In genomic region chr13:63096764-63097163, GRCm38 (mm10) we compare ENCODE assay signal across 10 mouse cellular contexts.
DNase-seq lines count a peak whose midpoint lies in the region; ATAC-seq lines count a peak whose summit lies in the region.
"Had no signal": no experiment of that assay in that cellular context is flagged by ENCODE, and none has a peak within 500 bp of the region (broad histone marks: within the 10 kb centered on the region; RNA-seq: fewer than 3 reads in every experiment).

No protein-coding gene starts in this region.

- peak; percentile 98 for DNase-seq in heart, adult 11 months
- no peak for DNase-seq in heart, embryonic 10.5 days (ENCODE audit: low spot score)
- peak; percentile 73 to 77 for DNase-seq in kidney, postnatal 25 days
- peak; percentile 84 for DNase-seq in lung, postnatal 36 days
- no peak for DNase-seq in gastrocnemius, adult 8-10 months (ENCODE audit: low spot score in 2 of 2)
- DNase-seq in B cell, adult 2 months: no peak
- DNase-seq in natural killer cell, adult 2 months (ENCODE audit: low spot score in 2 of 2): no peak

- H3K9ac ChIP-seq in heart, embryonic 12.5 days: no peak overlapping the region
- H3K9ac ChIP-seq: hindbrain, embryonic 13.5 days; midbrain, embryonic 15.5 days had no signal

- no peak overlapping the region for H3K4me2 ChIP-seq in heart, embryonic 12.5 days
- H3K4me2 ChIP-seq: hindbrain, embryonic 13.5 days; midbrain, embryonic 15.5 days had no signal

- H3K9me3 ChIP-seq in heart, embryonic 10.5 days: no peaks in the 10 kb centered on the region
- no peaks in the 10 kb centered on the region for H3K9me3 ChIP-seq in heart, embryonic 12.5 days (replicated peaks)
- H3K9me3 ChIP-seq: hindbrain, embryonic 13.5 days; midbrain, embryonic 15.5 days had no signal

- 0 out of 2 replicates have a peak, but pooled peaks have one; percentile 57 for ATAC-seq in heart, embryonic 12.5 days (ENCODE audit: insufficient number of reproducible peaks, low FRiP score)
- ATAC-seq: midbrain, embryonic 15.5 days had no signal

- 64% methylated on average over 3 of the region's 3 CpGs for WGBS in heart, embryonic 10.5 days
- 52% methylated on average over 3 of the region's 3 CpGs for whole genome bisulfite sequencing in heart, embryonic 12.5 days

- peaks cover 20% of the 10 kb centered on the region for H3K4me1 ChIP-seq in heart, embryonic 10.5 days
- peaks cover 30% of the 10 kb centered on the region for H3K4me1 ChIP-seq in heart, embryonic 12.5 days (replicated peaks)
- H3K4me1 ChIP-seq: hindbrain, embryonic 13.5 days; midbrain, embryonic 15.5 days had no signal

- H3K36me3 ChIP-seq in heart, embryonic 10.5 days: no peaks in the 10 kb centered on the region
- no peaks in the 10 kb centered on the region for H3K36me3 ChIP-seq in heart, embryonic 12.5 days
- H3K36me3 ChIP-seq: hindbrain, embryonic 13.5 days; midbrain, embryonic 15.5 days had no signal

- H3K27me3 ChIP-seq in heart, embryonic 10.5 days (ENCODE audit: insufficient read depth, poor library complexity, severe bottlenecking): no peaks in the 10 kb centered on the region
- no peaks in the 10 kb centered on the region for H3K27me3 ChIP-seq in heart, embryonic 12.5 days (replicated peaks)
- H3K27me3 ChIP-seq: hindbrain, embryonic 13.5 days; midbrain, embryonic 15.5 days had no signal

- no peak overlapping the region for H3K4me3 ChIP-seq in heart, embryonic 10.5 days
- no peak overlapping the region for H3K4me3 ChIP-seq in heart, embryonic 12.5 days
- H3K4me3 ChIP-seq: hindbrain, embryonic 13.5 days; midbrain, embryonic 15.5 days had no signal

- no peak overlapping the region for H3K27ac ChIP-seq in heart, embryonic 10.5 days
- no peak overlapping the region for H3K27ac ChIP-seq in heart, embryonic 12.5 days (ENCODE audit: poor library complexity, severe bottlenecking)
- H3K27ac ChIP-seq: hindbrain, embryonic 13.5 days; midbrain, embryonic 15.5 days had no signal

Comparison
In these comparisons a context has a peak if more than half of its experiments do, and no peak if none do; other contexts are left out.
1. DNase-seq: peak in heart, adult 11 months (single experiment), kidney, postnatal 25 days (2 of 2) and lung, postnatal 36 days (single experiment); none in heart, embryonic 10.5 days (single experiment), gastrocnemius, adult 8-10 months (0 of 2), B cell, adult 2 months (0 of 2) and natural killer cell, adult 2 months (0 of 2).